Mouse (Mus musculus): ENCODE measurements at regions not wholly inside any gene's neighbourhood (a gene's known extent, or its start where the extent isn't known, plus 50 kb on each side); places are given as distances from the start of the nearest gene placed in this dataset.

DNA sequence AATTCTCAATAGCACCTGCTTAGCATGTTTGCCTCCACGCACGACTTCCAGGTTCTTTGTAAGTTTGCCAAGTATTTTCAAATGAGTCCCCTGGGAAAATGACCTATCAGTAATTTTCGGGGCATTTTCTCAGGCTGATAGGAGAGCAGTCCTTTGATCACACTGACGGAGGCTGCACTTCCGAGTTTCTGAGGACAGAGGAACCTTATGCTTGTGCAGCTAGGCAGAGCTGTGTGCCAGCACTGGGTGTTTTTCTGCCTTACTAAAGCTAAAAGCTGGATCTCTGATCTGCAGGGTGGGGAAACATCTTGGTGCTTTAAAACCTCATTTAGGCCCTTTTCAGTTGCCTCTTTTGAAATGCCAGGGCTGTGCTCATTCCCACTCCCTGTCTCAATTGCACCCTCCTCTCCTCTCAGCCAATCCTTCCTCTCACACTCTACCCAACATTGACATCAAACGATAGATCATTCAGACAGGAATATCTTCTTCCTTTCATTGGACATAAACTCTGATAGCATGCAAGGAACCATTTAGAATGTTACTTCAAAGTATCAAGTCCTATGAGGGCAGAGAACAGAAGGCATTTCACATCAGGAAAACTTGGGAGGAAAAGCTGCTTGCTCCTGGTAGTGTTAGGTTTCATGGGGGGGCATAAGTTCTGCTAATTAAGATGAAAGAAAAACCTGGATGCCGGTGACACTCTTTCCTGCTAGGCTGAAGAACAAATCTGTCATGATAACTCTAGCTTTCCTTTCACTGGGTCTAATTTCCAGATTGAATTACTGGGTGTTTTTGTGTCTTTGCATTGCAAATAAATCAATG is 95.3 kb downstream of the Lurap1l start:
- Histone ChIP-seq H3K4me1 (ENCODE audit: control insufficient read depth, insufficient read depth, low read length) (no peaks in the 10 kb centered on the region), H3K4me3 (ENCODE audit: low read depth, low read length) (no peak overlapping the region), H3K27me3 (ENCODE audit: control insufficient read depth, insufficient read depth, low read length, poor library complexity, severe bottlenecking) (no peaks in the 10 kb centered on the region), H3K27ac (ENCODE audit: insufficient read depth, low read length) (no peak overlapping the region), H3K36me3 (ENCODE audit: control insufficient read depth, insufficient read depth, low read length, poor library complexity, severe bottlenecking) (no peaks in the 10 kb centered on the region), H3K9me3 (replicated peaks; ENCODE audit: control insufficient read depth, insufficient read depth, low read length, poor library complexity, severe bottlenecking) (0 out of 2 replicates have a peak, but pooled peaks cover under 1% of the 10 kb centered on the region), H3K9ac (ENCODE audit: low read depth, poor library complexity, severe bottlenecking) (no peak overlapping the region)
- no peak for TF ChIP-seq CTCF (IDR thresholded peaks at IDR 0.05; ENCODE audit: low read depth, low read length)
- no peak for TF ChIP-seq EP300 (IDR thresholded peaks at IDR 0.05; ENCODE audit: insufficient read depth, low read depth, low read length)
- no peak for TF ChIP-seq POLR2A (IDR thresholded peaks at IDR 0.05; ENCODE audit: insufficient read depth, low read length)

GRCm38 (mm10) chr4:81006546-81006945 is 96.1 kb downstream of the Lurap1l start:
- no peak overlapping the region for H3K4me3 ChIP-seq (ENCODE audit: low read depth, low read length)

DNA sequence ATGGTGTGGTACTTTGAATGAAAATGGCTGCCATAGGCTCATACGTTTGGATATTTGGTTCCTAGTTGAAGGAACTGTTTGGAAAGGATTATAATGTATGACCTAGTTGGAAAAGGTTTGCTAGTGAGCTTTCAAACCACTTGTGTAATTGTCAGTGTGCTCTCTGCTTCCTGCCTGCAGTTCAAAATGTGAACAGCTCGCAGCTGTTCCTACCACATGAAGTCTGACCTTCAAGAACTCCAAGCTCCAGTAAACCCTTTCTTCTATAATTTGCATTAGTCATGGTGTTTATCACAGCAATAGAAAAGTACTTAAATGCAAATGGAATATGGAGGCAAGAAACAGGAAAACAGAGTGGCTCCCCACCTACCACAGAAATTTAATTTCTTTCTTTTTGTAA is 111.4 kb downstream of the Lurap1l start:
- Histone ChIP-seq H3K4me1 (ENCODE audit: control insufficient read depth, insufficient read depth, low read length) (no peaks in the 10 kb centered on the region), H3K9ac (ENCODE audit: low read depth, poor library complexity, severe bottlenecking) (no peak overlapping the region), H3K27me3 (ENCODE audit: control insufficient read depth, insufficient read depth, low read length, poor library complexity, severe bottlenecking) (no peaks in the 10 kb centered on the region), H3K36me3 (ENCODE audit: control insufficient read depth, insufficient read depth, low read length, poor library complexity, severe bottlenecking) (no peaks in the 10 kb centered on the region), H3K9me3 (replicated peaks; ENCODE audit: control insufficient read depth, insufficient read depth, low read length, poor library complexity, severe bottlenecking) (no peaks in the 10 kb centered on the region), H3K4me3 (ENCODE audit: low read depth, low read length) (no peak overlapping the region), H3K27ac (ENCODE audit: insufficient read depth, low read length) (no peak overlapping the region)
- TF ChIP-seq EP300 (IDR thresholded peaks at IDR 0.05; ENCODE audit: insufficient read depth, low read depth, low read length) (no peak), CTCF (IDR thresholded peaks at IDR 0.05; ENCODE audit: low read depth, low read length) (no peak), POLR2A (IDR thresholded peaks at IDR 0.05; ENCODE audit: insufficient read depth, low read length) (no peak)

More at GRCm38 (mm10) chr4:81006546-81006945, 96.1 kb downstream of the Lurap1l start:
- Histone ChIP-seq H3K9me3 (replicated peaks; ENCODE audit: control insufficient read depth, insufficient read depth, low read length, poor library complexity, severe bottlenecking) (no peaks in the 10 kb centered on the region), H3K27ac (ENCODE audit: insufficient read depth, low read length) (no peak overlapping the region), H3K4me1 (ENCODE audit: control insufficient read depth, insufficient read depth, low read length) (no peaks in the 10 kb centered on the region), H3K36me3 (ENCODE audit: control insufficient read depth, insufficient read depth, low read length, poor library complexity, severe bottlenecking) (no peaks in the 10 kb centered on the region), H3K9ac (ENCODE audit: low read depth, poor library complexity, severe bottlenecking) (no peak overlapping the region), H3K27me3 (ENCODE audit: control insufficient read depth, insufficient read depth, low read length, poor library complexity, severe bottlenecking) (no peaks in the 10 kb centered on the region)
- TF ChIP-seq POLR2A (IDR thresholded peaks at IDR 0.05; ENCODE audit: insufficient read depth, low read length) (no peak), EP300 (IDR thresholded peaks at IDR 0.05; ENCODE audit: insufficient read depth, low read depth, low read length) (no peak), CTCF (IDR thresholded peaks at IDR 0.05; ENCODE audit: low read depth, low read length) (no peak)

- Histone ChIP-seq H3K4me3 (ENCODE audit: low read depth, low read length) (no peak overlapping the region), H3K9me3 (replicated peaks; ENCODE audit: control insufficient read depth, insufficient read depth, low read length, poor library complexity, severe bottlenecking) (no peaks in the 10 kb centered on the region), H3K9ac (ENCODE audit: low read depth, poor library complexity, severe bottlenecking) (no peak overlapping the region)
Measured at GRCm38 (mm10) chr4:81023436-81023983, 113.1 kb downstream of the Lurap1l start.

DNA sequence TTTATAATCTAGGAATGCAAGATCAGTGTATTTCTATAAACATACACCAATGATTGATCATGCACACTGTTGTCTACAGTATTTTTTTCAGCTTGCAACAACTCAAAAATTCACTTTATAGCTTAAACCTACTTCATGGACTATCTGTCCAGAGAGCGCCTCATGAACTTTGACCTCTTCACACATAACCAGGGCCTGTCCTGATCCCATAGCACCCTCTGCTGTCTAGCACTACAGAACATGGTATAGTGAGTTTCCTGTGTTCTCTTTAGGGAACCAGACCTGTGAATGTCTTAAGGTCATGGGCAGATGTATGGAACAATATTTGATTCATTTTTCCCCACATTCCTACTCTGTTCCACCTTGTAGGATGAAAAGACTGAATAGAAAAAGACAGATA is 117.1 kb downstream of the Lurap1l start:
- Histone ChIP-seq H3K36me3 (ENCODE audit: control insufficient read depth, insufficient read depth, low read length, poor library complexity, severe bottlenecking) (no peaks in the 10 kb centered on the region), H3K9me3 (replicated peaks; ENCODE audit: control insufficient read depth, insufficient read depth, low read length, poor library complexity, severe bottlenecking) (no peaks in the 10 kb centered on the region), H3K4me1 (ENCODE audit: control insufficient read depth, insufficient read depth, low read length) (no peaks in the 10 kb centered on the region), H3K9ac (ENCODE audit: low read depth, poor library complexity, severe bottlenecking) (no peak overlapping the region), H3K27me3 (ENCODE audit: control insufficient read depth, insufficient read depth, low read length, poor library complexity, severe bottlenecking) (no peaks in the 10 kb centered on the region), H3K27ac (ENCODE audit: insufficient read depth, low read length) (no peak overlapping the region), H3K4me3 (ENCODE audit: low read depth, low read length) (no peak overlapping the region)
- TF ChIP-seq CTCF (IDR thresholded peaks at IDR 0.05; ENCODE audit: low read depth, low read length) (no peak), EP300 (IDR thresholded peaks at IDR 0.05; ENCODE audit: insufficient read depth, low read depth, low read length) (no peak), POLR2A (IDR thresholded peaks at IDR 0.05; ENCODE audit: insufficient read depth, low read length) (no peak)

More at GRCm38 (mm10) chr4:81023436-81023983, 113.1 kb downstream of the Lurap1l start:
- no peak overlapping the region for H3K27ac ChIP-seq (ENCODE audit: insufficient read depth, low read length)
- H3K27me3 ChIP-seq (ENCODE audit: control insufficient read depth, insufficient read depth, low read length, poor library complexity, severe bottlenecking) = no peaks in the 10 kb centered on the region
- TF ChIP-seq EP300 (IDR thresholded peaks at IDR 0.05; ENCODE audit: insufficient read depth, low read depth, low read length) = peak; percentile 59; the same call in 1 of the 2 replicates
- TF ChIP-seq POLR2A (IDR thresholded peaks at IDR 0.05; ENCODE audit: insufficient read depth, low read length) = no peak
- no peak for TF ChIP-seq CTCF (IDR thresholded peaks at IDR 0.05; ENCODE audit: low read depth, low read length)
- H3K36me3 ChIP-seq (ENCODE audit: control insufficient read depth, insufficient read depth, low read length, poor library complexity, severe bottlenecking) = no peaks in the 10 kb centered on the region
- no peaks in the 10 kb centered on the region for H3K4me1 ChIP-seq (ENCODE audit: control insufficient read depth, insufficient read depth, low read length)

DNA sequence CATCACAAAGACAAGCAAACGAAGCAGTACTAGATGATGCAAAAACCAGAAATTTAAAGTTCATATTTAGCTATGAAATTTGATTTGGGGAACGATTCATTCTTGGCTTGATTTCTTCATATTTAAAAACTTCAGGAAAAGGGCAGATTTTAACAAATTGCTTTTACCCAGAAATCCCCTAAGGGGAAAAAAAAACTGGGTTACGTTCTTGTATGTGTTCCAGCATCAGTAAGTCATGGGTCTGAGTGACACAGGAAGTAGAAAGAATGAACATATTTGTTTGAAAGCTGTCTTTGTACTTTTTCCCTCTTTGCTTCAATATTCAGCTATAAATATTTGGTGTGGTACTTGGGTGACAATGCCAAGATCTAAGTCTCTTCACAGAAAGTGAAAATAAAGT is 120.2 kb downstream of the Lurap1l start:
- Histone ChIP-seq H3K4me1 (ENCODE audit: control insufficient read depth, insufficient read depth, low read length) (no peaks in the 10 kb centered on the region), H3K4me3 (ENCODE audit: low read depth, low read length) (no peak overlapping the region)

More for the DNA sequence above, 120.2 kb downstream of the Lurap1l start:
- Histone ChIP-seq H3K36me3 (ENCODE audit: control insufficient read depth, insufficient read depth, low read length, poor library complexity, severe bottlenecking) (no peaks in the 10 kb centered on the region), H3K9me3 (replicated peaks; ENCODE audit: control insufficient read depth, insufficient read depth, low read length, poor library complexity, severe bottlenecking) (no peaks in the 10 kb centered on the region), H3K27me3 (ENCODE audit: control insufficient read depth, insufficient read depth, low read length, poor library complexity, severe bottlenecking) (no peaks in the 10 kb centered on the region), H3K9ac (ENCODE audit: low read depth, poor library complexity, severe bottlenecking) (no peak overlapping the region), H3K27ac (ENCODE audit: insufficient read depth, low read length) (no peak overlapping the region)
- TF ChIP-seq POLR2A (IDR thresholded peaks at IDR 0.05; ENCODE audit: insufficient read depth, low read length) (no peak), EP300 (IDR thresholded peaks at IDR 0.05; ENCODE audit: insufficient read depth, low read depth, low read length) (no peak), CTCF (IDR thresholded peaks at IDR 0.05; ENCODE audit: low read depth, low read length) (no peak)

All from ES-Bruce4 (cell line).